Mouse (Mus musculus): ENCODE results near the gene Zfp335.
"Not testable (repeated sequence)": the region's sequence is repeated elsewhere in the genome, so short reads cannot be mapped to it uniquely, and the experiment has no call there.

- not testable (repeated sequence) for TF ChIP-seq FLI1 (IDR thresholded peaks at IDR 0.05; ENCODE audit: low read length); GATA1 (IDR thresholded peaks at IDR 0.05; ENCODE audit: borderline replicate concordance, low read length)
Observed at GRCm38 (mm10) chr2:164875648-164876047, 35.9 kb downstream of the Zfp335 start.
